Mouse (Mus musculus) embryo, embryonic 11 days (tissue): ENCODE measurements around the gene 2510002D24Rik.
"Not testable (repeated sequence)": the region's sequence is repeated elsewhere in the genome, so short reads cannot be mapped to it uniquely, and the experiment has no call there.

Source experiments
- DNase-seq: peaks from one replicate; pipeline ENCODE4 v3.0.0-alpha.2; 2015

Gene 2510002D24Rik

GRCm38 (mm10) chr16:18858551-18858950, 22.2 kb downstream of the 2510002D24Rik start:
- peak; percentile 44 for DNase-seq

- no peak for DNase-seq
Measured at GRCm38 (mm10) chr16:18860186-18860585, 23.8 kb downstream of the 2510002D24Rik start.

GRCm38 (mm10) chr16:18870495-18870894, 34.1 kb downstream of the 2510002D24Rik start:
- DNase-seq, result not testable (repeated sequence)

DNA sequence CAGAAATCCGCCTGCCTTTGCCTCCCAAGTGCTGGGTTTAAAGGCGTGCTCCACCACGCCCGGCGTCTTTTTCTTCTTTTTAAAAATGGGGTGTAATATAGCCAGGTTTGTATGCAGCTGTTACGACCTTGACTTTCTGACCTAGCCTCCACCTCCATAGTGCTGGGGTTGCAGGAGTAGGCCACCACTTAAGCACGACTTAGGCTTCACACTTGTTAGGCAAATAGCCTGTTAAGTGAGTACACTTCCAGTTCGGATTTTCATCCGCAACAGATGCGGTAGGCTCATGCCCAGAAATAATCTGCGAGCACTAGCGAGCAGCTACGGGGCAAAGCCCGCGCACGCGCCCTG, 39.7 kb downstream of the 2510002D24Rik start:
- no peak for DNase-seq

DNA sequence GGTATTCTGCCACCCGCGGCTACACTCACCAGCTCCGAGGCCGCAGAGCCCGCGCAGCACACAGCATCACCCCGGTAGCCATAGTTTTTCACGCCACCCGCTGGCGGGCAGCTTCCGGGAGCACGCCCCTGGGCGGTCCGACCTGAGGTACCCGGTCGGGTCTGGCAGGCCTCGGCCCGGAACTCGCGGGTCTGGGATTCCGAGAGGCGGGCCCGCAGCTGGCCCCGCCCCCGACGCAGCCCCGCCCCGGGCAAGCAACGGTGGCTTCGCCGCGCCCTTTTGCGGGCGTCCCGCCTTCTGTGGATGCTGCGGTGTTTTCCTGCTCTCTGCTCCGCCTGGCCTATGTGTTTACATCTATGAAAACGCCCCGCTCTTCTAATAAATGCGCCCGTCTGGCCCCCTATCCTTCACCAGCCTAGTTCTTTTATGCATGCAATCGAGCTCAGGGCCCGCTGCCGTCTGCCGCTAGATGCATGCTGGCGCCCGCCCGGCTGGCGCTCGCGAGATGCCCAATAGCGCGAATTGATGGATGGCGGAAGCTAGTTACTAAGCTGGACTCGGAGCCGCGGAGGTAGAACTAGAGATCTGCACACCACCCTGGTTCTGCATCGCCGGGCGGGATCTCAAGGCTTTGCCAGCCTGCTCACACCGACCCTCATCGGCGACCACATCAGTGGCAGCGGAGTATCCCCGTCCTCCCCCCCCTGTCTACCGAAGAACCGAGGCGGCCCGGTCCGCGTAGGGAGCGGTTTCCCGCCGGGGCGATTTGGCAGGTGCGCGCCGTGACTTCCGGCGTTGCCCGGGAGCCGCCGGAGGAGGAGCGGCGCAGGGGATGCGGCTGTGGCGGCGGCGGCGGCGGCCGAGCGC, 40.3 kb downstream of the 2510002D24Rik start, which contains the start of the genes Mrpl40 and Hira:
Mrpl40 (minus strand) TSS at position 421 of the 867 bp plus-strand sequence.
Hira (plus strand) TSS at position 596 of the 867 bp plus-strand sequence.
- peak; percentile 95 for DNase-seq

DNA sequence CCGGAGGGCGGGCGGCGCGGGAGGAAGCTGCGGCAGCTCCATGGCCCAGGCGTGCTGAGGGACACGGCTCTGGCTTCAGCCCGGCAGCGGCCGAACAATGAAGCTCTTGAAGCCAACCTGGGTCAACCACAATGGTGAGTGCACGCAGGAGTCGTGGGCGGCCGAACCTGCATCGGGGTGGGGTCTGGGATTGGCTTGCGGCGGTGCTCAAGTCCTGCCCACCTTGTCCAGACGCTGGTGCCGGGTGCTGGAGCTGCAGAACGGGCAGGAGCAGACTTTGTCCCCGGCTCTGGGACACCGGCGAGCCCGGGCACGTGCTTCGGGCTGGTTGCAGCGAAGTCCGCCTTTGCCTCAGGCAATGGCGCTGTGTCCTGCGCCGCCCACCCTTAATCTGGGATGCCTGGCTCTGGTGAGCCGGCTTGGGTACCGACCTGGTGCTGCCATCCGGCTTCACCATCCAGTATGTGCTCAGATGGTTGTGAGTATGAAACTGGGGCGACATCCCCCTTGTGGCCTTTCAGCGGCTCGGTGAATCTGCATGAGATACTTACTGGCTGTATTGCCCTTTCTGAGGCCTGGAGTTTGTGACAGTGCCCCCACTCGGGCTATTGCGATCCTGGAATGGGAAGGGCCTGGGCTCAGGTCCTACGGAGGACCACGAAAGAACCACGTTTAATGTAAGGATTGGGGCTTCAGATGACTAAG, 41.2 kb downstream of the 2510002D24Rik start:
- peak; percentile 79 for DNase-seq

- DNase-seq, result no peak
Measured at GRCm38 (mm10) chr16:18878091-18878720, 41.8 kb downstream of the 2510002D24Rik start.

- DNase-seq, result no peak
Measured at GRCm38 (mm10) chr16:18884044-18884443, 47.7 kb downstream of the 2510002D24Rik start.
